Mouse (Mus musculus): Measurements from ENCODE around the gene Rnf223.

The Rnf223 gene

DNA sequence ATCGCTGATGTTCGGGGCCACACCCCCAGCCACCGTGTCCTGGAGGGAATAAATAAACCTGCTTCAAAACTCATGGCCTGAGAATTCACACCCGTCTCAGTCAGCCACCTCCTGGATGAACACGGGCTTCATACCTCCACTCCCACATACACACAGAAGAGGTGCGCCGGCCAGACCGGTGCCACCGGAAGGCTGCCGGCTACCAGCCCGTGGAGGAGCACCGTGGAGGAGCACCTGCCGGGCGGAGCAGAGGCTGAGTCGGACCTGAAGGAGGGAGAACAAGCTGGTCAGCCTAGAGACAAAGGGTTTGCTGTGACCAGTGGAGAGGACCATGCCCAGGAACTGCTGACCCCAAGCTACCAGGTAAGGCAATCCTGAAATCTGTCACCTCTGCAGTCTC lies at the start of gene Rnf223:
TSS of gene Rnf223 (plus strand) at position 78 of the 400 bp plus-strand sequence.
- in situ Hi-C loops (cut with MboI, MseI) = no loop called here

DNA sequence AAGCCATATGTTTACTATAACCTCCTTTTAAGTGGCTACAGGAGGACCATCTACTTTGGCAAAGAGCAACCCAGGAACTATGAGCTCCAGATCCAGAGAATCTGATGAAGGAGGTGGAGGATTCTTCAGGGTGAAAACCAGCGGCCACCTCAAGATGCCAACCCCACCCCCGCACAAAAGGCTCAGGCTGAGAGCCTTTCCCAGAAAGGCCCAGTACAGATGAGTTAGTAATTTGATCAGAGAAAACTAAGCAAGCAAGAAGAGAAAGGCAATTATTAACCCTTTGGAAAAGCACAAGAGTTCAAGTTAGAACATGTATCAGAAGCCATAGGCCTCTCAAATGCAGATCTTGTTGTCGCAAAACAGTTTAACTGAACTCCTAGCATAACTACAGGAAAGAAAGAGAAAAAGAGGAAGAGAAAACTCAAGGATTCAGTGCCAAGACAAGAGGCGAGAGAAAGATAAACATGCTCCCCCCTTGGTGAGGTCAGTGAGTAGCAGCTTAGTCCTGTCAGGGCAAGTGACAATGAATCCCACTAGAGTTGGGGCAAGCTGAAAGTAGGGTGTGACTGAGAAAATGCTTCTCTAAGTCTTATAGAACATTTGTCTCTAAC lies 47.6 kb upstream of the Rnf223 start:
- in situ Hi-C loops (cut with MboI, MseI) = no loop called here

DNA sequence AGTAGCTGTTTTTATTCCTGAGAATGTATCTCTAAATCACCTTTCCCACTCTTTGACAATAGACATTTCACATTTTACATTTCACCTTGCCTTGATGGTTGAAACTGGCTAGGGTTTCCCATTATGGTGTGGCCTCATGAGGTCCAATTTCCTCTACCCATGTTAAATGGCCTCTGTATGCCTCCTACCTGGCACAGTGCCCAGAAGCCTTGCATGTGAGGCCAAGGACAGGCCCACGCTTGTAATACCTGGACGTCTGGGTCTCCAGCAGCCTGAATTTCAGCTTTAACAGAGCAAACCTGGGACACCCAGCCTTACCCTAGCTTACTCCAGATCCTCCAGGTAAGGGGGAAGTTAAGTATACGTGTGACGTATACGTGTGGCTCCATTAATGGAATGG lies 47.0 kb upstream of the Rnf223 start:
- in situ Hi-C loops (cut with MboI, MseI) = no loop called here

DNA sequence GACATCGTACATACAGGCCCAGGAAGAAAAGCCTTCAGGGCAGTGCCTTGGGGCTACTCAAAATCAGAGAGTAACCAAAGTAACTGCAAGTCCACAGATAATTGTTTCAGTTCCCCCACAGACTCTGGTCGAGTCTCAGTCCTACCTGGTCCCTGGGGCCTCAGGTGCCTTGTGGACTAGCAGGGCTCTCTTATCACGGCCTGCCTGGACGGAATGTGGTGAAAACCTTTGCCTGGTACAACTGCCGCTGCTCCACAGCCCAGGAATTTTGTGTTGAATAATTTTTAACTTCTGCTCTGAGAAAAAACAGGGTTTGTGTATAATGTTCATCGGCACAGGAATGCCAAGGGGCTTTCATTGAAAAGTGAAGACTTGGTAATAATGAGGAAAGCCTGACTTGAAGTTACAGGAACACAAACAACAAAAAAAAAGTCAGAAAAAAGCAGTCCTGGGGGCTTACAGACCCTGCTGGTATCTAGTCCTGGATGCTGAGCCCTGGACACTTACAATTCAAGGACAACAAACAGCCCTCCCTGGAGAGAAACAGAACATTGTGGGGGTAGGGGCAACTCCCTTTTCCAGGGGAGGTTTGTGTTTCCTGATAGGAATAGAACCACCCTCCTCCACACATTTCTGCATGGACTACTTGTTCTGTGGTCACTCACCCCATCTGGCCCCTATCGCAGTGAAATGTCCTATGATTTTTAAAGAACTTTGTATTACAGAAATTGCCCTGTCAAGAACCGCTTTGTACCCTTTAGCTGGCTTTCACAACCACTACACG lies 46.0 kb upstream of the Rnf223 start:
- in situ Hi-C loops (cut with MboI, MseI) = no loop called here

DNA sequence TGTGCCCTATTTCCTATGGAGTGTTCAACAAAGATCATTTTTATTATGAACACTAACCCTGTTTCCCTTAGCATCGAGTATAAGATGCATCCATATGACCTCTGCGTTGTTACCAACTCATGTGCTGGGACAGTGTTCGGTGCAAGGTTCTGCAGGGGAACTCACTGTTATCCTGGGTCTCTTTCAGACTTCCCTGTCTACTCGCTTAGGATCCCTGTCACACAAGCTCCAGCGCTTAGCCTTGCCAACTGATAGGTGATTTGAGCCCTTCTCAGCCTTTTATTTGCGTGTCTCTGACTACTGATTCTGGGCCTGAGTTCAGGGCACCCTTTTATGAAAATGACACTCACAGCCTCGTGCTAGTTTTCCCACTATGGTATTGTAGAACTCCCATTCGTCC lies 45.1 kb upstream of the Rnf223 start:
- in situ Hi-C loops (cut with MboI, MseI) = no loop called here

DNA sequence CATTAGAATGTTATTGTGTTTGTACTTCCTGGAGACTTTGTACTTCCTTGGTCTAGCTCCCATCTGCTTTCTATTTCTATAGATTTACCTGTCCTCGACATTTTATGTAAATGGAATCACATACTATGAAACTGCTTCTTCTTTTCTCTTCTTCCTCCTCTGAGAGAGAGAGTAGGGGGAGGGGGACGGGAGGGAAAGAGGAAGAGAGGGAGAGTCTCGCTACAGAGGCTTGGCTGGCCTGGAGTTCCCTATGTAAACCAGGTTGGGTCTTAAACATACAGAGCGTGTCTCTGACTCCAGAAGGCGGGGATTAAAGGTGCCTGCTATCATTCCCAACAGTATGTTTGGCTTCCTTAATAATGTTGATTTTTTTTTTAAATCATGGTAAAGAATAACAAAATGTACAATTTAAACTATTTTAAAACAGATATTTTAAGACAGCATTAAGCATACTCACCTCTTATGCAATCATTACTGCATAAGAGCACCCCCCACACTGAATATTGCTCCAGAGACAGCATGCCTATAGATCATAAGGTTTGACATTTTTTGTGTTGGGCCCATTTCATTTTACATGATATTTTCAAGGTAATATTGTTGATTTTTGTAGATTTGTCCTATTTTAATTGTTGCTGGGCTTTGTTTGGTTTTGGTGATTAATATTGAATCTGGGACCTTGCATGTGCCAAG lies 42.8 kb upstream of the Rnf223 start:
- in situ Hi-C loops (cut with MboI, MseI) = no loop called here

DNA sequence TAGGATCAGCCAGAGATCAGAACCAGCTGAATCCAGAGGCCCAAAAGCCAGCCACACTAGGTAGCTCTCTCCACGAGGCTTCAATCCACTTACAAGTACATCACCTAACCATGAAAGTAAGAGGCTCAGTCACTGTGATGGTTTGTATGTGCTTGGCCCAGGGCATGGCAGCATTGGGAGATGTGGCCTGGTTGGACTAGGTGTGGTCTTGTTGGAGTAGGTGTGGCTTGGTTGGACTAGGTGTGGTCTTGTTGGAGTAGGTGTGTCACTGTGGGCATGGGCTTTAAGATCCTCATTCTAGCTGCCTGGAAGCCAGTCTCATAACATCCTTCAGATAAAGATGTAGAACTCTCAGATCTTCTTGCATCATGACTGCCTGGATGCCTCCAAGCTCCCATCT lies 39.1 kb upstream of the Rnf223 start:
- in situ Hi-C loops (cut with MboI, MseI) = no loop called here

DNA sequence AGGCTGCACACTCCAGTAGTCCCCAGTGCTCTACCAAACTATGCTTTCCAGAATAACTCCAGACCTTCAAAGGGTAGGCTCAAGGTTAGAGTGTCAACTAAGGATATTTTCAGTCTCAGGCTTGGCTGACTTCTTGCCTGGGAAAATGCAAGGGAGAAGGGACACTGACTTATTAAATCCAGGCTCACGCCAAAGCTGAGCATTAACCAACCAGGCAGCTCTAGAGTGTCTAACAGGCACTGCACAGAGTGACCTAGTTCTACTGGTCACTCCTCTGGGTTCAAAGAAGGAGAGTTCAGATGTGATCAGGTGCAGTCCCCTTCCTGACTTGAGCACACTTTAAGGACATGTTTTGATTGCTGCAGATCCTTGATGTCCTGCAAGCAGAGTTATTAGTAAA lies 37.5 kb upstream of the Rnf223 start:
- in situ Hi-C loops (cut with MboI, MseI) = no loop called here

DNA sequence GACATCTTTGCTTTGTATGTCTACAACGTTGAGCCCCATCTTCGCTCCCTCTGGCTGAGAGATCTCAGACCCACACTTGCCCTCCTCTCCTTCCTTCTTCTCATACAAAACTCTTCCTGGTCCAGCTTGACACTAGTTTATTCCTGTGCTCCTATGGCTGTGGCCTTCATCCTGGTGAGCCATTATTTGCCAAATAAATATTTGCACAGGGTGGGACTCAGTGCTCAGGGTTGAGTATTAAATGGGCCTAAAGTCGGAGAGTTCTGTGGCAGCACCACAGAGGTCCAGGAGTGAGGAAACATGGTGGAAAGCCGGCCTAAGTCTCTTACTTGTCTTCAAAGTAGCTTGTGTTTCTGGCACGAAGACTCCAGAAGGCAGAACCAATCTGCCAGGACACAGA lies 36.6 kb upstream of the Rnf223 start:
- in situ Hi-C loops (cut with MboI, MseI) = no loop called here

DNA sequence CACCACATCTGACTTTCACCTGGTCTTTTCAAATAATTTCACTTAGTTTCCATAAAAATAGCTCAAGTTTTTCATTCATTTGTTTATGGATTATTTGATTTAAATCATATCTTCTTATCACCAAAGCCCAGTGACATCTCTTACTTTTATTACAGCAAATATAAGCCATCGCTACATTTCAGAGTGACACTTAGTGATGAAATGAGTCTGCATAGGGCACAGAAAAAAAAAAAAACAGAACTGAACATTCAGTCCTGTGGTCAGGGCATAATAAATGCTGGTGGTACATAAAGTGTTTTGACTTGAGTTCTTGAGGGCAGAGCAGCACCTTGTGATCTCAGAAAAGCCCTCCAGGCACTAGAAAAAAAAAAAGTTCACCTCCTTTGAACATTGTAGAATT lies 34.1 kb upstream of the Rnf223 start:
- in situ Hi-C loops (cut with MboI, MseI) = no loop called here

DNA sequence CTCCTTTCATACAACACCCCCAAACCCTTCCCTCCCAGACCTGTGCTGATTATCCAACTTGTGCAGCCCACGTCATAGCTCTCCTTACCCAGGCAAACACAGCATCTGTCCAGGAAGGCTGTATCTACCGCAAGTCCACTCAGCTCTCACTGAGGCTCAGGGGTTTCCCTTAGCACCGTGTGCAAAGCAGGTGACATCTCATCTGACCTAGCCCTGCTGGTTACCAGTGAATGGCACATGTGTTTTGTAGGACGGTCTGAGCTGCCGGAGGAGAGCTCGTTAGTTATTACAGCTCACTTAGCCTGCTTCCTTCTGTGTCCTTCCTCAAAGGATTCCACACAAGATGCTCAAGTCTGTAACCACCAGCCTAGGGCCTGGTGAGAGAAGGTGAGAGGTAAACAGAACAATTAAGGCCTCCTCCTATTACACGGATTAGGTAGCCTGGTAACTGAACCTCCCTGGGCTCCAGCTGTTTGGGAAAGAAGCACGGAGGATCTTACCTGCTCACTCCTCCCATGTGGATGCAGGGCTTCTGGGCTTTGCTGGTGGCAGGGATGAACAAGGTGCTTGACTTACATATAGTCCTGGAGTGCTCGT lies 32.4 kb upstream of the Rnf223 start:
- in situ Hi-C loops (cut with MboI, MseI) = no loop called here

DNA sequence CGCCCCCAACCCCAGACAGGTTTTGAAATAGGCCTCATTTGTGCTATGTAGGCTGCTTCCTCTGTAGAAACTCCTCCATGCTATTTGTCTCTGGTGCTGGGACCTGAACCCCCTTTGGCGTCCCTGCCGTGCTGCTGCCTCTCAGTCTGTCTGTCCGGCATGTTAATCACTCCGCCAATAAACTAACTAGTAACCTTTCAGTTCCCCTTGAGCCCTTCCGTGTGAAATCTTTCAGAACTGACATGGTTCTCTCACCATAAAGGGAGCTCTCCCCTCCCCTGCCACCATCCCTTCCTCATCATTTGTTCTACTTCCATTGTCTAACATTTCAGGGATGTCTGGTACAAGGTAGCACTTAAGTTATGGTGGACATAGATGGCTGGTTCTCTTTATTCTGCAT lies 30.9 kb upstream of the Rnf223 start:
- in situ Hi-C loops (cut with MboI, MseI) = no loop called here

DNA sequence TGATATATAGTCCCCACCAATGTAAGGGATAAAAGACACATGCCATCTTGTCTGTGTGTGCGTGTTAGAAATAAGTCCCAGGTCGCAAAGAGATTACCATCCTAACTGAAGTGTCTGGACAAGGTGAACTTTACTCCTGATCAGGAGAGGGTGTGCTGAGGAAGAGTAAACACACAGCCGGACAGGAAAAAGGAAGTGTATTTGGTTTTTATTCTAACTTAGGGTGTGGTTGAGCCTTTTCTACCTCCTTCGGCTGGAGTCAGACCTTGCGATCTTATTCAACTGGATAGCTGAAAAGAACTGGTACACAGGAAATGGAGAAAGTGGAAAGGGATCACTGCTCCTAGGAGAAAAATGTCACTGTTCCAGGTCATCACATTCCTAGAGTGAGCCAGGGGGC lies 29.8 kb upstream of the Rnf223 start:
- in situ Hi-C loops (cut with MboI, MseI) = loop anchor here (5.0 kb wide), 1 partner anchor 128 kb away; no protein-coding TSS in a partner anchor

DNA sequence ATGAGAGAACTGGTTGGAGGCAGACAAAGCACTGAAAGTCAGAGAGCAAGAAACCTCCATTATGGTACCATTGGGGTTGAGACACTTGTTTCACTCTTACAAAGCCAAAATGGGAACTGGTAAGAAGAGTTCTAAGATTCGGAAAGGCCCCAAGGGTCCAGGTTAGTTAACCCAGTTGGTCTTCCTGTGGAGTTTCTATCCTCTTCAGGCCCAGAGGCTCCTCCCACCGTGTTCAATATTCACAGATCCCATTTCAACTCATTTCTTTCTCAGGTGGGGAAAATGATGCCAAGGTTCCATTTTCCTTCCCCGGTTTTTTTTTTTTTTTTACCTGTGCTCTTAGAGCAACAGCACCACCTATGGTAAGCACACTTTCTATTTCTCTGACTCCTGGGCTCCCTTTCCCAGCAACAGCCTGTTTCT lies 28.8 kb upstream of the Rnf223 start:
- in situ Hi-C loops (cut with MboI, MseI) = loop anchor here (5.0 kb wide), 1 partner anchor 129 kb away; no protein-coding TSS in a partner anchor

DNA sequence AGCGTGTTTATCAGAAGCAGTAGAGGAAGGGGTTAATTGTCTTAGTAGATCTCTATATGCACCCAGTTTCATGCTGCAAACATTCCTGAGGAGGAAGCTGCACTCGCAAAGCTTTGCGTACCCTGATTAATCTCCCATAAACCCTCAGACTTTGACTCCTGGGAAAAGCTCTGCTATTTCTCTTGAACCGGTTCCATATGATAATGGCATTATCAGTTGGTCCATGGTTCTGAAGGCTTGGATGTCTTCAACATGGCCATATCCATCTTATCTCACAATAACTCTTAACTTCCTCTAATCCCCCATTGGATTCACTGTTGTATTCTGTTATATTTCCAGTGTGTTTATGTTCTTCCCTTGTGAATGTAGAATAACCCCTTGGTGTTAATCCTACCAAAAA lies 27.0 kb upstream of the Rnf223 start:
- in situ Hi-C loops (cut with MboI, MseI) = loop anchor here (5.0 kb wide), 1 partner anchor 131 kb away; no protein-coding TSS in a partner anchor

DNA sequence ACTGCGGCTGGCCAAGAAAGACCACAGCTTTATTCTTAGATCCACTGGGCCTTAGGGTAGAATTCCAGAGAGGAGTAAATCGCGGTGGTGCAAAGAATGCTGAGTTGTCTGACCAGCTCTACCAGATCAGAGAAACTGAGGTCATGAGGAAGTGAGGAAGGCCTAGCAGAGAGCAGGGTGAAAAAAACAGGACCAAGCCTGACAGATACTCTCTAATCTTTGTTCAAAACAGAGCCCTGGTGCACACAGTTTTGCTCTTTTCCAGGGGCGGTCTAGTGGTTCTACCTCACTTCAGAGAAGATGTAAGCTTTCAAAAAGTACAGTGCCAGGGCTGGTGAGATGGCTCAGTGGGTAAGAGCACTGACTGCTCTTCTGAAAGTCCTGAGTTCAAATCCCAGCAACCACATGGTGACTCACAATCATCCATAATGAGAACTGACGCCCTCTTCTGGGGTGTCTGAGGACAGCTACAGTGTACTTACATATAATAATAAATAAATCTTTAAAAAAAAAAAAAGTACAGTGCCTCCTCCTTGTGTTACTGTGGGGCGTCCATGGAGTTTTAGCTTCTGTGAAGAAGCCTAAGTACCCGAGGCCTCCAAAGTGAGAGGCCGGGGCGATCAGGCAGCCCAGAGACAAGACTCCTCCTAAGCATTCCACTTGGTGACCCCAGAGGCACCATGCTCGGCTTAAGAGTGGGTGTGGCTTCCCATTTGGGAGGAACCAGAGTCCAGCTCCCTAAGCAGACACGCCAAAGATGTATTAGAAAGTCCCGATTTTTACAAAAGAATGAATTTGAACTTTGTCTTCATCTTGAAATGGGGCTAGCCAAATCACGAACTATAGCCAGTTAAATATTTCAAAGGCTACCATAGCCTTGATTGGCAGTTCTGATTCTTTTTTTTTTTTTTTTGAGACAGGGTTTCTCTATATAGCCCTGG lies 21.4 kb upstream of the Rnf223 start:
- in situ Hi-C loops (cut with MboI, MseI) = no loop called here

DNA sequence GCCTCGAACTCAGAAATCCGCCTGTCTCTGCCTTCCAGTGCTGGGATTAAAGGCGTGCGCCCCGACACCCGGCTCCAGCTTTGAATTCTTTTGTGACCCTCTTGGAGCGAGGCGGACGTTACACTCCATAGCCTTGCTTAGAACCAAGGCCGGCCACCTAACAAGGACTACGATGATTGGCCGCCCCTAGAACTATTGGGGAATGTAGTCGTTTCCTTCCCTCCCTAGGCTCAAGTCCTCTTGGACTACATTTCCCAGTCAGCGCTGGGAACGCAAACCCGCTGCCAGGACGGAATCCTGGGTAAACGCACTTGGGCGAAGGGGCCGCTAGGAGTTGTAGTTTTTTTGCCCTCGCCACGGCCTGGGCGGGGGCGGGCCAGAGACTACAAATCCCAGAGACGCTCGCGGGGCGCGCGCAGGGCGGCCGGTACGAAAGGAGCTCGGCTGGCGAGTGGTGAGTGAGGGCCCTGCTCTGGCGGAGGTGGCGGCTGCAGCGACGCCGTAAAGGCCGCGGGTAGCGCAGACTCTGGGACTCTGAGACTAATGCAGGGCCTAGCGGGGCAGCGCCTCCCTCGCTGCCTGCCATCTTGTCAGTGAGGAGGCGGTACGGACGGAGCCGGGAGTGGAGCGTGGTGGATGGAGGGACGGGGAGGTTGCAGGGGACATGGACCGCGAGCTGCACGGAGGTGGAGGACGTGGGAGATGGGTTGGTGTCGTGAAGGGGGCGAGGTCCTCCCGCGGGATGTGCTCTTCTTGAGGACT lies 20.6 kb upstream of the Rnf223 start, which contains the start of gene 9430015G10Rik:
TSS of gene 9430015G10Rik (plus strand) at position 413 of the 762 bp plus-strand sequence.
- in situ Hi-C loops (cut with MboI, MseI) = loop anchor here (10.0 kb wide), 1 partner anchor 1385 kb away; no protein-coding TSS in a partner anchor

DNA sequence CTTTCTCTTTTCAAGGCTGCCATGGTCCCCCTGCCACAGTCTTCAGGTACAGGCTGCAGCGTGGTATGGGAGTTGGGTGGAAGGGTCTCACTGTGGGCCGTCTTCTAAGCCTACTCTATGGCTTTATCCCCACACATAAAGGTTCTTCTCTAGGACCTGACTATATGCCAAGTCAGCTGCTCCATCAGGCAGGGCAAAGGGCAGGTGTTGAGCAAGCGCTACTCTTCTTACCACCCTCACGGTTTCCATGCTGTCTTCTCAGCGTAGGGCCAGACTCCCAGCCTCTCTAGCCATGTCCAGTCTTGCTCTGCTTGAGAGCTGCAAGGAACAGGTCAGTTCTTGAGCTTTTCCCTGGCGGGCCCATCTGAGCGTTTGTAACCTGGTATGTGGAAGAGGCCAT lies 6.2 kb upstream of the Rnf223 start:
- in situ Hi-C loops (cut with MboI, MseI) = no loop called here

DNA sequence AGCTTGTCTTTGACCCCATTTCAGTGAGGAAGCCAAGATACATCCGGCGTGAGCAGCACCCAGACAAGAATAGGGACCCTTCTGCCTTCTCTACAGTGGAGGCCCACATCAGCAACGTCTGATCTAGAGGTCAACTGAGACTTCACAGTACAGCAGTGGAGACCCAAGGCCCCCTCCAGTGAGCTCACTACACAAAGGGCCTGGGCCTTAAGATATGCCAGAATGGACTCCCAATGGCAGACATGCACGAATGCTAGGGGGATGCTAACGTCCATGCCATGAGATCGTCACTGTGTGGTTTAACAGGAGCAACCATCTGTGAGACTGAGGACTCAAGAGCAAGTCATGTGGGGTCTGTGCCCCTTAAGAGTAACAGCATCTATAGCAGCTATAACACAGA lies 4.9 kb upstream of the Rnf223 start:
- in situ Hi-C loops (cut with MboI, MseI) = no loop called here

DNA sequence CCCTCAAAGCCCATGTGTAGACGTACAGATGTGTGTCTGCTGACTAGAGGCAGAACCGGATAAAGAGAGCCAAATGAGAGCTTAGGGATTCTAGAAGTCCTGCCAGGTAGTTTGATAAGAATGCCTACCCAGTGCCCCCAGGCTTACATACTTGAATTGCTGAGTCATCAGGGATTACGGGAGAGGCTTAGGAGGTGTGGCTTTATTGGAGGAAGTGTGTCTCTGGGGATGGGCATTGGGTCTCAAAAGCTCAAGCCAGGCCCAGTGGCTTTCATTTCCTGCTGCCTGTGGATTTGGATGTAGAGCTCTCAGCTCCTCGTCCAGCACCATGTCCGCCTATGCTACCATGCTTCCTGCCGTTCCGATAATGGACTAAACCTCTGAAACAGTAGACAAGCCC lies 3.5 kb upstream of the Rnf223 start:
- in situ Hi-C loops (cut with MboI, MseI) = no loop called here

Measured in regulatory T cell (primary cell).